Mouse (Mus musculus) cerebellum, postnatal 36 days (tissue): ENCODE measurements around the gene Rpsa.
A peak's percentile ranks its signal among the peaks of the same experiment; 100 is the strongest.
"Not testable (repeated sequence)": the region's sequence is repeated elsewhere in the genome, so short reads cannot be mapped to it uniquely, and the experiment has no call there.

Source experiments
- DNase-seq, 2 experiments: peaks; one replicate each; pipeline ENCODE4 v3.0.0; 2021 to 2022; ENCODE audit warnings: mixed read lengths in 2 of 2

Gene Rpsa

DNA sequence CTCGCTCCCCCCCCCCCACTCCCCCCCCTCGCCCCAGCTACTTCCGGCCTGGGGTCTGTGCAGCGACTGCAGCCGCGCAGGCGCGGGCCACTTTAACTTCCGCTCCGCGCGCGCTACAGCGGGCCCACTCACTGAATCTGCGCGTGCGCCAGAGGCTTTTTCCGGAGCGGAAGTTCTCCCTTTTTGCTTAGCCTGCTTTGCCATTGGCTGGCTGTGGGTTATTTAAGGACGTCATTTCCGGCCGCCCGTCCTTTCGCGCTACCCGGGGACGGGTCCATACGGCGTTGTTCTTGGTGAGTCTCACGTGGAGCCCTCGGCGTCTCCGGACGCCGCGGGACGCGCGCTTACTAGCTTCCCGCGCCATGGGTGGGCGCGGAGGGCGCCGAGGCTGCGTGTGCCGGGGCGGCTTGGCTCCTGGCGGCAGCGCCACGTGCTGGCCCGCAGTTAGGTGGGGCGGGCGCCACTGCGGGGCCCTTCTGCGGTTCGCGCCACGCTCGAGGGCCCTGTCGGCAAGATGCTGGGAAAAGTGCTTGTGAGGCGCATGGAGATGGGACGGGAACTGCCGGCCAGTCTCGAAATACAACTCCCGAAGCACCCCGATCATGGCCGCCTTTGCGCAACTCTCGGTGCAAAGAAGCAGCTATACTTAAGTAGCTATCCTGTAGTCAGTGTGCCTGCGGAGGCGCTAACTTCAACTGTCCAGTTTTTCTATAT, at the start of gene Rpsa:
Gene Rpsa (plus strand): TSS at position 152 of the 714 bp plus-strand sequence.
- peak; percentile 96 to 98 for DNase-seq

DNA sequence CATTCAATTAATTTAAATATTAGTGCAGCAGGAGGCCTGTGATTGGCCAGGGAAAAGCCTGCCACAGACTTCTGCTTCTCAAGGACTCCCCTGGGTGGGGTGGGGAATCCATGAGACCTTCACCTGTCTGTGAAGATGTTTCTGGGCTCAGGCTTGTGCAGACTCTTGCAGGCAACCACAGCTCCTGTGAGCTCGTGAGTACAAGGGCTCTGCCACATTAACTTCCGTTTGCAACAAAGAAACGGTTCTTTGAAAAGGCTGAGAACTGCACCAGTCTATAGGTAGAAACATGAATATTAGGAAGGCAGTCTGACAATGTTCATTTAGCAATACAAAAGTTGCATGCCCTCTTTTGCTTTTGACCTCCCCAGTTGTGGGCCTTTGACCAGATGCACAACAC, 49.2 kb upstream of the Rpsa start:
- DNase-seq = no peak

DNA sequence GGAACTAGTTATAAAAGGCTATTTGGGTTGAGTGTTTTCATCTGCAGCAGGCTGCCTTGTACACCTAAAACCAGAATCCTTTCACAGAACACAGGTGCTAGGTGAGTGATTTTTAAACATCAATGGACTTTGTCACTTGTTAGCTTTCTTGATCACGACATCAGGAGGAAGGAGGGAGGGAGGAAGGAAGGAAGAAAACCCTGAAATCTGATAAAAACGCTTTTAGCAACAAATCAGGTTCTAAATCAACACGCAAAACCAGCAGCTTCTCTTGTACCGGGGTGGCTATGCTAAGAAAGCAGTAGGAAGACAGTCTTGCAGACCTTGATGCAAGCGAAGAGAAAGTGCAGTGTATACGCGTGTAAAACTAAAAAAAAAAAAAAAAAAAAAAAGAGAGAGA, 47.6 kb upstream of the Rpsa start:
- no peak for DNase-seq

DNA sequence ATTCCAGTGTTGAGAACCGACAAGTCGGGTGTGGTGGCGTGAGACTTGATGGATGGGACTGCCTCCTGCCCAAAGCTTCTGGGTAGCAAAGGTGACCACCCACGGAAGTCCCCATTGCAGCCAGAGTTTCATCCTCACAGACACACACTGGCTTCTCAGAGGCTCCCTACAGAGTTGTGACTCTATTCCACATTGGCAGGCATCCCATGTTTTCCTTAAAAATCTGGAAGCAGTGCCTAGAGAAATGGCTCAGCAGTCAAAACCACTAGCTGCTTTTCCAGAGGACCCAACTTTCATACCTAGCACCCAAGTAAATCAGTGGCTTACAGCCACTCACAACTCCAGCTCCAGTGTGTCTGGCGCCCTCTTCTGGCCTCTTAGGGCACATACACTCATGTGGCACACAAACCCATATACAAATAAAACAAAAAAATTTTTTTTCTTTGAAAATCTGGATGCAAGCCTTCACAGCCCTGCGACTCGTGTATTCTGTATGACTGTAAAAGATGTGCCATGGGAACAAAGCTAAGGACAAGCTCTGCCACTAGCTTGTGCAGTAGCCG, 46.9 kb upstream of the Rpsa start:
- no peak for DNase-seq

DNA sequence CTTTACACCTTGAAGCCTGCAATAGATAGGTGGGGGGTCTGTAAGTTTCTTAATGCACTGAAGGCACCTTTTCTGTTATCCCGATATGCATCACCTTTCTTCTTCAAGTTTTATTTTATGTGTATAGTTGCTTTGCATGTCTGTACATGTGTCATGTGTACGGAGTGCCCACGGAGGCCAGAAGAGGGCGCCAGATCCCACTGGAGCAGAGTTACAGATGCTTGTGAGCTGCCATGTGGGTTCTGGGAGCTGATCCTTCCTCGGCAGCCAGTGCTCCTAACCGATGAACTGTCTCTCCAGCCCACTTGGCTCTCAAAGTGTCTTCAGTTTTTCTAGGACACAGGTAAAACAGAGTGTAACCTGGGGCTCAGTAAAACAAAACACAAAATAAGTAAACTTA, 46.2 kb upstream of the Rpsa start:
- DNase-seq = no peak

DNA sequence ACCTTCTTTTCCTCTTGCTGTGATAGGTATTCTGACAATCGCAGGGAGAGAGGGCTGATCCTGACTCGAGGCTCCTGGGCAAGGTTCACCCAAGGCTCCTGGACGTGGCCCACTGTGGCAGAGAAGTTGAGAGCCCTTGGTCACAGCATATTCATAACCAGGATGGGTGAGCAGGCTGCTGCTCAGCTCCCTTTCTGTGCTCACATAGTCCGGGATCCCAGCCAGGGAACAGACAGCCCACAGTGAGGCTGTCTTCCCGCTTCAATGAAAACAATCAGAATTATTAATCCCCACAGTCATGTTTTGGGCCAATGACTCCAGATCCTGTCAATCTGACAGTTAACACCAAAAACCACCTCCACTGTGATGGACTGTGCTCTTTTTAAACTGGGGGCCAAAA, 45.5 kb upstream of the Rpsa start:
- no peak for DNase-seq

DNA sequence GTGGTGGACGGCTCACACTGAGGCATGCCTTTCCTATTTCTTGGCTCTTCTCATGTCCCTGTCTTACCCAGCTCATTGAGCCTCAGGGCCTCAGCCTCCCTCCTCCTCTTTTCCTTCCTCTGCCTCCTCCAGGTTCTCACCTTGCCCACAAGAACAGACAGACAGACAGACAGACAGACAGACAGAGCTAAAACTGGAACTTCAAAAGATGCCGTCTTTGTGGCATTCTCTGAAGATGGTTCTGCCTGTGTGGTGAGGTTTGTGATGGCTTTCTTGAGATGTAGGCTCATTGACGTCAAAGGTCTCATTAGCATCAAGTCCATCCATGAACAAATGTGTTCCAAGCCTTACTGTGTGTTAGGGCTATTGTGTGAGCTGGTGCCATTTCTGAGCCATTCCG, 44.8 kb upstream of the Rpsa start:
- no peak for DNase-seq

DNA sequence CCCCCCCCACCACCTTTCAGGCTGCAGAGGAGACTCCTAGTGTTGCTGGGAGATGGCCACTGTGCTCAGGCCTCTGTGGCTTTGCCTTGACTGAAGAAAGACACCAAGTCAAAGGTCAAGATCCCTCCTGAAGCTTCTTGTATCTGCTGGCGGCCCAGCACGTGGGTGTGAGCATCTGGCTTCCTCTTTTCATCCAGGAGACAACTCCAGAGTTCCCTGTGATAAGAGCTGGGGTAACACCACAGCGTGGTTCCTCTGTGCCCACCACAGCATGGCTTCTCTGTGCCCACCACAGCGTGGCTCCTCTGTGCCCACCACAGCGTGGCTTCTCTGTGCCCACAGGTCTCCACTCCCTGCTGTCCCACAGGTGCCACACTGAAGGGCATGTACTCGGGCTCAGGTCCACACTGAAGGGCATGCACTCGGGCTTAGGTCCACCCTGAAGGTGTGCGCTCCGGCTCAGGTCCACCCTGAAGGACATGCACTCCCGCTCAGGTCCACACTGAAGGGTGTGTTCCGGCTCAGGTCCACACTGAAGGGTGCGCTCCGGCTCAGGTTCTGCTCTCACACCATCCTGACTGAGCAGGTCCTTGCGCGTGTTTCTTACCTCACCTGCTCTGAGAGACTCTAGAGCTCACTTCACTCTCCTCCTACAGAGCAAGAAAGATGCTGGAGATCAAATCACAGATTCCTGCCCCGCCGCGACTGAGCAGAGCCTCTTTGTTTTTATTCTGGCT, 44.2 kb upstream of the Rpsa start:
- no peak for DNase-seq

DNA sequence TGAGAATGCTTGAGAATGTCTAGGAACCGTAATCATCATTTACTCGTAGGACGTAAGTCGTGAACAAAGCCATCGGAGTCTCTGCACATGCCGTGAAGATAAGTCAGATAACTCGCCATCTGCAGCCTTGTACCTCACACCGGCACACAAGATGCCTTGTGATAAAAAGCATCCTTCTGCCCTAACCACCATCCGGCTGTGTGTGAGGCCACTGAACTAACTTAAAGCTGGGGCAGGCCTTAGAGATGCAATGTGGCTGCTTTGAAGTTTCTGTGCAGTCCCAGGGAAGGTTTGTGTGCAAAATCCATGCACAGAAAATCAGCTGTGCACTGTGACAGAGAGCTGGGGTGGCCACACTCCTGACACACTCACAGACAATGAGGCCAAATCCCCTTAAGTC, 43.1 kb upstream of the Rpsa start:
- DNase-seq = no peak

DNA sequence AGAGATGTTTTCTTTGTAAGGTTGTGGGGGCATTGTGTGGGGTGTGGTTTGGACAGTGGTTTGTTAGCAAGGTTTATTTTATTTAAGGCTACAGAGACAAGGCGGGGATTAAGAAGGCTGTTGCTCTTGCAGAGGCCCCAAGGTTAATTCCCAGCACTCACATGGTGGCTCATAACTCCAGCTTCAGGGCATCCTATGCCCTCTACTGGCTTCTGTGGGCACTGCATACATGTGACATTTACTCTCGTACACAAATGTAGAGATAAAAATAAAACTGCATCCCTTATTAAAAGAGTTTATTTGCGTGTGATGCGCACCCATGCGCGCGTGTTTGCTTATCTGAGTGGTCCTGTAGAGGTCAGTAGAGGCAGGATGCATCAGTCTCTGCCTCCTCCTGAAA, 38.4 kb upstream of the Rpsa start:
- DNase-seq = no peak

DNA sequence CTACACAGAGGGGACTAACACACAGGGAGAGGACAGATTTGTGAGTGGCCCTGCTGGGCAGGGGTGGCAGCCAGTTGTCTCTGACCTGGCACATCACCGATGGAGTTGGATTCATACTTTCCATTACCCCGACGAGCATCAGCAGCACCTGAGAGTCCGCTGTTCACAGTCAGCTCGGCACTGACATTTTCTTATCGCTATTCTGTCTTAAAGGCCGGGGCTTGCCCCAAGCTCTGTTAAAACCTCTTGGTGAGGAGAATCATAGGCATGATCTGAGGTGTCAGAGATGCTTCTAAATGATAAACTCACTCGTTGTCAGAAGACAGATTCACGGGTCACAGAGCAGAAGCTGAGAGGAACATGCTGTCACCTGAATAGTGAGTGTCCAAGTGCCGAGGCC, 36.4 kb upstream of the Rpsa start:
- no peak for DNase-seq

DNA sequence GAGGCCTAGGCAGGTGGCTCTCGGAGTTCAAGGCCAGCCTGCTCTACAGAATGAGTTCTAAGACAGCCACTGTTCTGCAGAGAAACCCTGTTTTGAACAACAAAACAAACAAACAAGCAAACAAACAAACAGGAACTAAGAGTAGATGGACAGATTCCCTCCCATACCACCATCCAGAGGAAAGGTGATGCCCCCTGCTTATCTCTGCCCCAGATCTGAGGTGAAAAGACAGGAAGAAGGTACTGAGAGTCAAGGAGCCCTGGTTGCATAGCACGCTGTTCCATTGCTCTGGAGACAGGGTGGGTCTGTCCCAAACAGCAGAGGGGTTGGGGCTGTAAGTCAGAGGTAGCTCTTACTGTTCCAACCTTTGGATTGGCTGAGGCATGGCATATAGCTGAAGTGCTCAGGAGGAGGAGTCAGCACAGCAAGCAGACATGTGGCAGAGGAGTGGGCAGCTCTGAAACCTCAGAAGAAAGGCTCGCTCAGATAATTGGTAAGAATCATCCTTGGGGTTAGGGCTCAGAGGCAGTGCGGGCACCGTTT, 35.7 kb upstream of the Rpsa start, which contains the start of gene Ccr8:
Gene Ccr8 (plus strand): TSS at position 419 of the 543 bp plus-strand sequence.
- no peak for DNase-seq

DNA sequence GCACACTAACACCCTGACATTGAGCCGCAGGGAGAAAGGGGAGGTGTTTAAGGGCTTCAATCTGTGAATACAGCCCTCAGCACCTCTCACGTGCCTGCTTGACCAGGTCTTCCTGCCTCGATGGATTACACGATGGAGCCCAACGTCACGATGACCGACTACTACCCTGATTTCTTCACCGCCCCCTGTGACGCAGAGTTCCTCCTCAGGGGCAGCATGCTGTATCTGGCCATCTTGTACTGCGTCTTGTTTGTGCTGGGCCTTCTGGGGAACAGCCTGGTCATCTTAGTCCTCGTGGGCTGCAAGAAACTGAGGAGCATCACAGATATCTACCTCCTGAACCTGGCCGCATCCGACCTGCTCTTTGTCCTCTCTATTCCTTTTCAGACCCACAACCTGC, 33.8 kb upstream of the Rpsa start:
- no peak for DNase-seq

DNA sequence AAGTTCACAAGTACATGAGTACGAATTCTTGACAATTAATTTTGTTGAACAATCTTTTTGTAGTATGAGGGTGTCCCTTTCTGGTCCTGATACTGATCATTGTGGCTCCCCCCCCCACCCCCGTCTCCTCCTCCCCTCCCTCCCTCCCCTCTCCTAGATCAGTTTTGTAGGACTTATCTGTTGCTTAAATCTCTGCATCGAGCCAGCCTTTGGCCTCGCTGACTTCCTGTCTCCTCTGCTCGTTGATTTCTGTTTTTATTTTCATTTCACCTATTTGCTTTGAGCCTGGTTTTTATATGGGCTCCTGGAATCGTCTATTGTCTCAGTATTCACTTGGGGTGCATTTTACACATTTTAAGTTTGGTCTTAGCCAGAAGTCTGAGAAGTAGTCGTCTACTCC, 31.6 kb upstream of the Rpsa start:
- no peak for DNase-seq

DNA sequence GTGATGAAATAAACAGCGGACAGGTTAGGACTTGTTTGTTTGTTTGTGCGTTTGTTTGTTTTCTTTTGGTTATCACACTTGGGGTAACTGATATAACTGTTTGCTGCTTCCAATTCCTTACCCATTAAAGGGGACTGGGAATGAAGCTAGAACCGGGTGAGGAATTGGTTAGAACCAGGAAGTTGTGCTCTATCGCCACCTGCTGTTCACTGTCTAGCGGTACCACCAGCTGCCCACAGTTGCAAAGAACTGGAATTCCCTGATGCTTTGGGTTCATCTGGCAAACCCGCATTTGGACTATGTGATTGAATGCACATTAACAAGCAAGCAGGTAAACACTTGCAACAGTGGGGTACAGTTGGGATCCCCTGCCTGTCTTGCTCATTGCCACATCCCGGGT, 28.8 kb upstream of the Rpsa start:
- DNase-seq = peak; percentile 64 to 76

DNA sequence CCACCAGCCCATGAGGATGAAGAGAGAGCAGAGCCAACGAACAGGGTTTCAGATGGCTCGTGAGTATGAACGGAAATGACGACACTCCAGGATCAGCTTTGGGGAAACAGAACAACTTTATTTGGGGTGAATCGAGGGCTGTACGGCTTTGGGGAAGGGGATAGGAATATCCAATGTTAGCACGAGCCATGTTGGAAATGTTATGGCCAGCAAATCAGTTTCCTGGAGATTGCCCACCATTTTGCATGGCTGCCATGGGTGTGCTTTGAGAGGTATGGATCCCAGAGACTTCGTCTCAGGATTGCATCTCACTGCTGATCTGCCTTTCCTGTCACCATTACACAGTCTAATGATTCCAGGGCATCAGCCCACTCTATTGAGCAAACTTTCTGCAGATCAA, 28.2 kb upstream of the Rpsa start:
- no peak for DNase-seq

DNA sequence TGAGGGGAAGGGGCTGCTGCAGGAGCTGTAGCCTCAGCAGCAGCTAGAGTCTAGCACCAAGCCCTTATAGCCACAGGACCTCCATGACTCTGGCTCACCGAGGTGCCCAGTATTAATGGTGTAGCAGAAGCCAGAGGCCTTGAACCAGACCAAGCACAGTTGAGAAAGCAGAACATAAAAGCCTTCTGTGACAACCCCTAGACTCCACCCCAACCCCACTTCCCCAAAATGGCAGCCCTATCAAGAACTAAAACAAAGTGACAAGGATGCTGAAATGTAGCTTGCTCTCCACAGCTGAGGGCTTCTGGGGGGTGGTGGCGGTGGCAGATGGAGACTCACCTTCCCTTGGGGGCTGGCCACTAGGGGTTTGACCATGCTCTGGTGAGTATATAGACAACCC, 26.3 kb upstream of the Rpsa start:
- no peak for DNase-seq

DNA sequence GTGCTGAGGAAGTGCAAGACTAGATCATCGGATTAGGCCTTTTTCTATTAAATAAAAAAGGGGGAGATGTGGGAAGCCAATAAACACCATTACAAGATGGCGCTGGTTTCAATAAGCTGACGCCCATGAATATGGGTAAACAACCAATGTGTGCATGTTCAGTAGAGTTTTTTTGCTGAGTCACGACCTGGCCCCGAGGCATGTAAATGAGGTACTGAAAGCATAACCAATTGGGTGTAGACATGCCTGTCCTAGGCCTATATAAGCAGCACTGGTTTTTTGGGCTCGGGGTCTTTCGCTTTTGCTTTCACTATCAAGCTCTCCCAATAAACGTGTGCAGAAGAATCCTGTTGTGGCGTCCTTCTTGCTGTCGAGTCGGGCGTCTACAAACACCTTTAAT, 18.5 kb upstream of the Rpsa start:
- DNase-seq = not testable (repeated sequence)

DNA sequence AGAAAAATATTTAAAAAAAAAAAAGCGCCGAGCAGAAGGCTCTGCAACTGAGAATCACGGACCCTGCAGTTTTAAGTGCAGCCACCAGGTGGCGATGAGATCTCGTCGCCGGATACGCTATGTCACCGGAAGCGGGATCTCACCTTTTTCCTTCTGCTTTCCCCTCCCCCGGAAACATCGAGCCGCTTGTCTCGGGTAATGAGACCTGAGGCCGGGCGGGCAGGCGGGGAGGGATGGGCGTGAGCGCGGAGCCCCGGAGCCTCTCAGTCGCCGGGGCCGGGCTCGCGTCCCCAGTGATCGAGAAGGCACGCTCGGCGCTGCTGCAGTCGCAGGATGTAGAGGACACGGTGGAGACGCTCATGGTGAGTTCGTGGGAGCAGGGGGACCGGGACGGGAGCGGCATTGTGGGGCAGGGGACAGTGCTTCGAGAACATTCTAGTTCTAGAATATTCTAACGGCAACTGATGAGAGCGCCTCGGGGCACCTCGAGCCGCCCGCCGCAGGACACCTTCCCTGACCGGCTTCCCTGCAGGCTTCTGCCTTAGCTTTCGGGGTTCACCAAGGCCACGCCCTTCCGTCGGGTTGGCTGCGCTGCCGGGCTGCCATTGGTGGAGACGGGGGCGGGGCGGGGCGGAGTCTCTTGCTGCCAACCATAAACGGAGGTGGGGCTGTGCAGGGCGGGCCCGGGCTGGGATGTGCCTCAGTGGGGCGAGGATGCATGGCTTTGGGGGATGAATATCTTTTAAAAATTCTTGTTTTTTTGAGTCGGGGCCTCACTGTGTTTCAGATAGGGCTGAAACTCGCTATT, 17.1 kb upstream of the Rpsa start, which contains the start of gene Slc25a38:
Gene Slc25a38 (plus strand): TSS at position 164 of the 808 bp plus-strand sequence.
- DNase-seq = peak; percentile 95 to 97

DNA sequence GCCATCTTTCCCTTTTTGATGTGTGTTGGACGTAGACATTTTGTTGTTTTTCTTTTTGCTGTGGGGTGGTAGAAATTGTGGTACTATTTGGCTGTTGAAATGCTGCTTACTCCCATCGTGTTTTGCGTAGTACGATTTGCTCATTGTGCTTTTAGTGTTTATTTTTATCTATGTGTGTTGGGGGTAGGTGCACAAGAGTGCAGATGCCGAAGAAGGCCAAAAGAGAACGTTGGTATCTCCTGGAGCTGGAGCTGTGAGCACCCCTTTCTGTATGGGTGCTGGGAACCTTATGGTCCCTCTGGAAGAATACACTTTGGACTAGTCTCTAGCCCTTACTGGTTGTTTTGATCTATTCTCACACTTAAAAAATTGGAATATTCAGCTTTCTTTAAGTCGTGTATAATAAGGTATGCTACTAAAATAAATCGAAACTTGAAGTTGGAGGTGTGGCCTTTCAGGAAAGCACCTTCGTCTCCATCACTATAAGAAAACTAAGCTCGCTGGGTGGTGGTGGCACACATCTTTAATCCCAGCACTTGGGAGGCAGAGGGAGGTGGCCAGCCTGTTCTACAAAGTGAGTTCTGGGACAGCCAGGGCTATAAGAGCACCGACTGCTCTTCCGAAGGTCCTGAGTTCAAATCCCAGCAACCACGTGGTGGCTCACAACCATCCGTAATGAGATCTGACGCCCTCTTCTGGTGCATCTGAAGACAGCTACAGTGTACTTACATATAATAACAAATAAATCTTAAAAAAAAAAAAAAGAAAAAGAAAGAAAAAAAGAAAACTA, 16.1 kb upstream of the Rpsa start:
- no peak for DNase-seq

DNA sequence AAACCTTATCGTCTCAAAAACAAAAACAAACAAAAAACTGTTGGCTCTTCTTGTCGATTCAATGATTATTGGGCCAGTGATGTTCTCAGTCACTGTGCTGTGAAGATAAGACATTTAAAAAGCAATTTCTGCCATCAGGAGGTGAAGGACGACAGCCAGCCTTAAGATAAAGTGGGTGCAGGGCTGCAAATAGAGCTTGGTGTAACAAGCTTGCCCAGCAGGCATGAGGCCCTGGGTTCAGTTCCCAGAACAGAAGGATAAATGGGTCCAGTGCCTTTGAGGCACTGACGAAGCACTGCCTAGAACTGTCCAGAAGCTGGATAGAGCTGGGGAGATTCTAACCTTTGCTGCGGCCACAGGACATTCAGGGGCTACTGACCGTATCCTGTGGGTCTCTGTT, 15.0 kb upstream of the Rpsa start:
- no peak for DNase-seq

DNA sequence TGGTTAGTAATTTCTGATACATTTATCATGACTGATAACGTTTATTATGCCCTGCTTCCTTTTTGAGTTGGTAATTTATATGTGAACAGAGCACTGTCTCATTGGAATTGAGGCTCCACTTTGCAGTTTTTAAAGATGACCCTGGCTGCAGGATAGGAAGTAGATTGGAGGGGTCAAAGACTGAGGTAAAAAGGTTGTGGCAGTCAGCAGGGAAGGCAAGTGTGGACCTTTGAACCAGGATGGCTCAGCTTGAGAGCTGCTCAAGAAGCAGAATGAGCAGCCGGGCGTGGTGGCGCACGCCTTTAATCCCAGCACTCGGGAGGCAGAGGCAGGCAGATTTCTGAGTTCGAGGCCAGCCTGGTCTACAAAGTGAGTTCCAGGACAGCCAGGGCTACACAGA, 14.0 kb upstream of the Rpsa start:
- DNase-seq = no peak
